In genomic region chr13:82317203-82317580, GRCm38 (mm10) we compare ENCODE assay signal across 9 mouse cellular contexts.
A peak's percentile ranks its signal among the peaks of the same experiment; 100 is the strongest.
DNase-seq lines count a peak whose midpoint lies in the region; ATAC-seq and TF ChIP-seq lines count a peak whose summit lies in the region.
"Had no signal": no experiment of that assay in that cellular context is flagged by ENCODE, and none has a peak within 500 bp of the region (broad histone marks: within the 10 kb centered on the region; RNA-seq: fewer than 3 reads in every experiment).

No protein-coding gene starts in this region.

- H3K27ac ChIP-seq in midbrain, embryonic 16.5 days (ENCODE audit: low read length): no peak overlapping the region
- H3K27ac ChIP-seq in midbrain, postnatal 0 days (ENCODE audit: low read depth, low read length): no peak overlapping the region
- peak overlapping the region; percentile 19; the same call in 1 of the 2 replicates for H3K27ac ChIP-seq in heart, postnatal 0 days (ENCODE audit: low read depth)
- H3K27ac ChIP-seq in liver, postnatal 0 days (ENCODE audit: low read depth): no peak overlapping the region
- H3K27ac ChIP-seq: midbrain, embryonic 10.5 days had no signal

- no peak for TF ChIP-seq CTCF in midbrain, postnatal 0 days (IDR thresholded peaks at IDR 0.05)
- no peak for TF ChIP-seq CTCF in heart, postnatal 0 days (IDR thresholded peaks at IDR 0.05; ENCODE audit: low read depth)
- TF ChIP-seq CTCF in liver, postnatal 0 days (IDR thresholded peaks at IDR 0.05; ENCODE audit: low read depth): no peak

- H3K9me3 ChIP-seq in midbrain, embryonic 16.5 days (replicated peaks; ENCODE audit: control insufficient read depth, low read length, poor library complexity, severe bottlenecking): no peaks in the 10 kb centered on the region
- no peaks in the 10 kb centered on the region for H3K9me3 ChIP-seq in midbrain, postnatal 0 days (ENCODE audit: low read length)
- H3K9me3 ChIP-seq in heart, postnatal 0 days (replicated peaks; ENCODE audit: control insufficient read depth, low read length): no peaks in the 10 kb centered on the region
- no peaks in the 10 kb centered on the region for H3K9me3 ChIP-seq in liver, postnatal 0 days (ENCODE audit: low read length)
- H3K9me3 ChIP-seq: midbrain, embryonic 10.5 days had no signal

- peak; percentile 93 for DNase-seq in heart, adult 11 months
- no peak for DNase-seq in heart, postnatal 25 days (ENCODE audit: low spot score)
- no peak for DNase-seq in midbrain, postnatal 0 days (ENCODE audit: low spot score)
- DNase-seq in heart, postnatal 0 days (ENCODE audit: low spot score): peak; percentile 54
- DNase-seq in lung, postnatal 25 days (ENCODE audit: low spot score): peak; percentile 4
- no peak for DNase-seq in liver, postnatal 0 days
- no peak for DNase-seq in thymus, postnatal 14 days

- 0 out of 2 replicates have a peak, but pooled peaks have one; percentile 51 for ATAC-seq in midbrain, embryonic 16.5 days
- ATAC-seq in midbrain, postnatal 0 days (ENCODE audit: low FRiP score): no peak
- peak; percentile 62; the same call in 1 of the 2 replicates for ATAC-seq in heart, postnatal 0 days (ENCODE audit: insufficient read depth, low read depth)
- ATAC-seq in liver, postnatal 0 days: no peak

- H3K4me2 ChIP-seq in midbrain, embryonic 16.5 days (ENCODE audit: low read length): no peak overlapping the region
- H3K4me2 ChIP-seq in midbrain, postnatal 0 days (ENCODE audit: low read depth, low read length, poor library complexity, severe bottlenecking): no peak overlapping the region
- H3K4me2 ChIP-seq in heart, postnatal 0 days (ENCODE audit: low read depth, low read length): no peak overlapping the region
- H3K4me2 ChIP-seq in liver, postnatal 0 days (ENCODE audit: low read depth, low read length): no peak overlapping the region

- H3K4me1 ChIP-seq in midbrain, embryonic 16.5 days (ENCODE audit: control insufficient read depth, insufficient read depth, low read length): no peaks in the 10 kb centered on the region
- no peaks in the 10 kb centered on the region for H3K4me1 ChIP-seq in midbrain, postnatal 0 days (ENCODE audit: insufficient read depth, low read length)
- H3K4me1 ChIP-seq in heart, postnatal 0 days (ENCODE audit: control insufficient read depth, insufficient read depth): peaks cover 6% of the 10 kb centered on the region
- no peaks in the 10 kb centered on the region for H3K4me1 ChIP-seq in liver, postnatal 0 days (ENCODE audit: insufficient read depth)
- H3K4me1 ChIP-seq: midbrain, embryonic 10.5 days had no signal

- H3K9ac ChIP-seq in midbrain, embryonic 16.5 days (ENCODE audit: low read depth, low read length): no peak overlapping the region
- no peak overlapping the region for H3K9ac ChIP-seq in midbrain, postnatal 0 days (replicated peaks; ENCODE audit: low read length, poor library complexity, severe bottlenecking)
- H3K9ac ChIP-seq in heart, postnatal 0 days (replicated peaks; ENCODE audit: low read depth, low read length): no peak overlapping the region
- H3K9ac ChIP-seq in liver, postnatal 0 days (replicated peaks): no peak overlapping the region

- H3K4me3 ChIP-seq in midbrain, embryonic 16.5 days (ENCODE audit: low read depth, low read length): no peak overlapping the region
- H3K4me3 ChIP-seq in midbrain, postnatal 0 days (ENCODE audit: low read depth, low read length): no peak overlapping the region
- no peak overlapping the region for H3K4me3 ChIP-seq in heart, postnatal 0 days (ENCODE audit: low read depth, low read length)
- no peak overlapping the region for H3K4me3 ChIP-seq in liver, postnatal 0 days (ENCODE audit: low read depth, low read length)
- H3K4me3 ChIP-seq: midbrain, embryonic 10.5 days had no signal

- intact Hi-C loops in heart, postnatal 25 days (cut with DNase I): no loop called here

- no peaks in the 10 kb centered on the region for H3K36me3 ChIP-seq in midbrain, embryonic 16.5 days (ENCODE audit: control insufficient read depth, insufficient read depth, low read length)
- H3K36me3 ChIP-seq in midbrain, postnatal 0 days (ENCODE audit: insufficient read depth, low read length): no peaks in the 10 kb centered on the region
- H3K36me3 ChIP-seq in heart, postnatal 0 days (replicated peaks; ENCODE audit: control insufficient read depth, insufficient read depth, low read length): no peaks in the 10 kb centered on the region
- H3K36me3 ChIP-seq in liver, postnatal 0 days (replicated peaks; ENCODE audit: insufficient read depth, low read length): no peaks in the 10 kb centered on the region
- H3K36me3 ChIP-seq: midbrain, embryonic 10.5 days had no signal

- WGBS in midbrain, embryonic 16.5 days: 89% methylated on average over 2 of the region's 2 CpGs
- 74% methylated on average over 2 of the region's 2 CpGs for WGBS in midbrain, postnatal 0 days
- WGBS in heart, postnatal 0 days: 9% methylated on average over 2 of the region's 2 CpGs
- 81% methylated on average over 2 of the region's 2 CpGs for WGBS in liver, postnatal 0 days (ENCODE audit: insufficient replicate concordance)

- no peaks in the 10 kb centered on the region for H3K27me3 ChIP-seq in midbrain, embryonic 16.5 days (ENCODE audit: control insufficient read depth, insufficient read depth, low read depth, low read length)
- H3K27me3 ChIP-seq in midbrain, postnatal 0 days (ENCODE audit: insufficient read depth, low read length): no peaks in the 10 kb centered on the region
- no peaks in the 10 kb centered on the region for H3K27me3 ChIP-seq in heart, postnatal 0 days (ENCODE audit: control insufficient read depth, insufficient read depth, low read length)
- no peaks in the 10 kb centered on the region for H3K27me3 ChIP-seq in liver, postnatal 0 days (ENCODE audit: insufficient read depth, low read length)

- no peak for TF ChIP-seq EP300 in heart, postnatal 0 days (IDR thresholded peaks at IDR 0.05; ENCODE audit: low read depth)
- TF ChIP-seq EP300 in liver, postnatal 0 days (IDR thresholded peaks at IDR 0.05; ENCODE audit: low read depth): no peak

Comparison
In these comparisons a context has a peak if more than half of its experiments do, and no peak if none do; other contexts are left out.
1. DNase-seq: peak in heart, adult 11 months (single experiment), heart, postnatal 0 days (single experiment) and lung, postnatal 25 days (single experiment); none in heart, postnatal 25 days (single experiment), midbrain, postnatal 0 days (single experiment), liver, postnatal 0 days (single experiment) and thymus, postnatal 14 days (single experiment).
2. ATAC-seq: peak in midbrain, embryonic 16.5 days (single experiment) and heart, postnatal 0 days (single experiment); none in midbrain, postnatal 0 days (single experiment) and liver, postnatal 0 days (single experiment).